Mouse (Mus musculus): ENCODE data around the gene St3gal4. TPM values are rescaled to one million over a fixed set of nuclear protein-coding genes. Genes with fewer than 3 reads are reported as not detected.

St3gal4 gene
- total and polyA plus RNA-seq, 3 experiments = 6.2 to 9.3 (median 8.8) TPM

DNA sequence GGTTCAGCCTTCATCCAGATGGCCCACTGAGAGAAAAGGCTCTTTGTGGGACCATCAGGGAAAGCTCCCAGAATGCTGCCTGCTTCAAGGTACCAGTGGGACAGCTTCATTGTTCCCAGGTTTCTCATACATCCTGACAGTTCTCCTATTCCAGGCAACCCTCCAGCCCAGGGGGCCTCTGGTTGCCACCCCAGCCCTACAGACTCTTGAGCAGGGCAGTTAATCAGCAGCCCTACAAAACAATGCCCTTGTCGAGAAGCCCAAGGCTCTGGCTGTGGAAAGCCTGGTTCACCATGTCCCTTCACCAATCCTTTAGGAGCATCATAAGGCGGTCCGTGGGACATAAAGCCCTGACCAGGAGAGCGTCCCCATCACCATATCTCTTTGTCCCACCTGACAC lies 66.4 kb downstream of the St3gal4 start:
- in situ Hi-C loops (cut with MboI; ENCODE audit: low pct_ligation_motif_present, low pct_unique_long_range_greater_than_20kb, low sequenced_read_pairs) (no loop called here), dilution Hi-C loops (cut with MboI; ENCODE audit: extremely low pct_ligation_motif_present, extremely low pct_unique_long_range_greater_than_20kb, low sequenced_read_pairs) (no loop called here)
- Histone ChIP-seq H3K4me3 (replicated peaks in 1 of 3; ENCODE audit: low read depth in 2 of 3, low read length in 2 of 3, poor library complexity in 1 of 3) (no peak overlapping the region), H3K27me3 (replicated peaks) (no peaks in the 10 kb centered on the region), H3K79me2 (replicated peaks; ENCODE audit: control insufficient read depth, extremely low read depth, insufficient read depth, poor library complexity, severe bottlenecking) (no peaks in the 10 kb centered on the region), H3K9me3 (replicated peaks; ENCODE audit: low read length) (no peaks in the 10 kb centered on the region), H3K4me1 (ENCODE audit: control insufficient read depth in 1 of 2, insufficient read depth in 2 of 2) (peaks cover 13 to 43% of the 10 kb centered on the region in 2 experiments), H3K9ac (ENCODE audit: insufficient read depth, low read depth) (no peak overlapping the region), H3K36me3 (replicated peaks in 1 of 2; ENCODE audit: control insufficient read depth in 1 of 2, insufficient read depth in 1 of 2, low read length in 1 of 2) (peaks cover 0 to 20% of the 10 kb centered on the region in 2 experiments), H3K4me2 (ENCODE audit: insufficient read depth, low read depth, poor library complexity, severe bottlenecking) (no peak overlapping the region), H3K27ac (ENCODE audit: insufficient read depth, low read depth) (no peak overlapping the region)
- no peak for DNase-seq (ENCODE audit: extremely low read depth)
- TF ChIP-seq TBP (conservative IDR thresholded peaks at IDR 0.05; ENCODE audit: low read depth, low read length) = no peak
- no peak for TF ChIP-seq CHD1 (IDR thresholded peaks at IDR 0.05; ENCODE audit: low read depth, low read length)
- TF ChIP-seq POLR2AphosphoS2 (IDR thresholded peaks at IDR 0.05; ENCODE audit: low read depth, low read length) = no peak
- no peak for TF ChIP-seq ELF1 (IDR thresholded peaks at IDR 0.05; ENCODE audit: low read depth, low read length)
- TF ChIP-seq EP300 (IDR thresholded peaks at IDR 0.05; ENCODE audit: low read length) = no peak
- TF ChIP-seq NELFE (IDR thresholded peaks at IDR 0.05; ENCODE audit: low read depth, low read length) = no peak
- TF ChIP-seq BHLHE40 (IDR thresholded peaks at IDR 0.05; ENCODE audit: low read depth, low read length) = no peak
- no peak for TF ChIP-seq USF1 (IDR thresholded peaks at IDR 0.05; ENCODE audit: low read depth, low read length)
- no peak for TF ChIP-seq GABPA (IDR thresholded peaks at IDR 0.05; ENCODE audit: insufficient replicate concordance, low read depth, low read length)
- TF ChIP-seq ETS1 (conservative IDR thresholded peaks at IDR 0.05; ENCODE audit: low read depth, low read length) = no peak
- no peak for TF ChIP-seq E2F4 (IDR thresholded peaks at IDR 0.05; ENCODE audit: insufficient replicate concordance, low read depth, low read length)
- no peak for TF ChIP-seq SIN3A (IDR thresholded peaks at IDR 0.05; ENCODE audit: low read length)

GRCm38 (mm10) chr9:35051666-35052065 lies 67.4 kb downstream of the St3gal4 start:
- no peak for DNase-seq (ENCODE audit: extremely low read depth)
- no peaks in the 10 kb centered on the region for H3K9me3 ChIP-seq (replicated peaks; ENCODE audit: low read length)
- H3K27me3 ChIP-seq (replicated peaks) = no peaks in the 10 kb centered on the region
- no peak overlapping the region for H3K4me2 ChIP-seq (ENCODE audit: insufficient read depth, low read depth, poor library complexity, severe bottlenecking)
- no peak for TF ChIP-seq MAZ (IDR thresholded peaks at IDR 0.05; ENCODE audit: low read depth, low read length)
- no peak for TF ChIP-seq KAT2A (IDR thresholded peaks at IDR 0.05; ENCODE audit: insufficient replicate concordance, low read length)
- no peak for TF ChIP-seq USF1 (IDR thresholded peaks at IDR 0.05; ENCODE audit: low read depth, low read length)
- TF ChIP-seq HCFC1 (IDR thresholded peaks at IDR 0.05; ENCODE audit: low read depth, low read length) = no peak
- no peak for TF ChIP-seq CHD2 (IDR thresholded peaks at IDR 0.05; ENCODE audit: low read length)
- TF ChIP-seq MYC (IDR thresholded peaks at IDR 0.05; ENCODE audit: low read depth, low read length) = no peak
- TF ChIP-seq RCOR1 (conservative IDR thresholded peaks at IDR 0.05; ENCODE audit: low read depth, low read length) = no peak
- TF ChIP-seq MAFK (IDR thresholded peaks at IDR 0.05; ENCODE audit: insufficient replicate concordance, low read length) = no peak
- no peak for TF ChIP-seq UBTF (IDR thresholded peaks at IDR 0.05; ENCODE audit: low read depth, low read length)
- no peak for TF ChIP-seq ZC3H11A (IDR thresholded peaks at IDR 0.05; ENCODE audit: low read depth, low read length)
- no peak for TF ChIP-seq ZNF384 (IDR thresholded peaks at IDR 0.05; ENCODE audit: low read depth, low read length)
- TF ChIP-seq RAD21 (IDR thresholded peaks at IDR 0.05; ENCODE audit: low read depth, low read length) = no peak
- no peak for TF ChIP-seq GABPA (IDR thresholded peaks at IDR 0.05; ENCODE audit: insufficient replicate concordance, low read depth, low read length)
- no peak for TF ChIP-seq NRF1 (IDR thresholded peaks at IDR 0.05; ENCODE audit: low read depth, low read length)
- no peak for TF ChIP-seq ZMIZ1 (IDR thresholded peaks at IDR 0.05; ENCODE audit: low read depth, low read length)
- in situ Hi-C loops (cut with MboI; ENCODE audit: low pct_ligation_motif_present, low pct_unique_long_range_greater_than_20kb, low sequenced_read_pairs) (no loop called here), dilution Hi-C loops (cut with MboI; ENCODE audit: extremely low pct_ligation_motif_present, extremely low pct_unique_long_range_greater_than_20kb, low sequenced_read_pairs) (no loop called here)
- H3K9ac ChIP-seq (ENCODE audit: insufficient read depth, low read depth) = no peak overlapping the region
- peaks cover 0 to 26% of the 10 kb centered on the region in 2 experiments for H3K36me3 ChIP-seq (replicated peaks in 1 of 2; ENCODE audit: control insufficient read depth in 1 of 2, insufficient read depth in 1 of 2, low read length in 1 of 2)
- H3K4me3 ChIP-seq (replicated peaks in 1 of 3; ENCODE audit: low read depth in 2 of 3, low read length in 2 of 3, poor library complexity in 1 of 3) = no peak overlapping the region
- peaks cover 13 to 38% of the 10 kb centered on the region in 2 experiments for H3K4me1 ChIP-seq (ENCODE audit: control insufficient read depth in 1 of 2, insufficient read depth in 2 of 2)
- no peak overlapping the region for H3K27ac ChIP-seq (ENCODE audit: insufficient read depth, low read depth)
- no peaks in the 10 kb centered on the region for H3K79me2 ChIP-seq (replicated peaks; ENCODE audit: control insufficient read depth, extremely low read depth, insufficient read depth, poor library complexity, severe bottlenecking)
